Mouse (Mus musculus) liver, adult 2 months (tissue): ENCODE data around the gene Tpgs1.

Source experiments
- CTCF ChIP-seq: fragments of 200-500 bp; IDR thresholded peaks from 2 replicates; pipeline ENCODE4 v1.5.1; 2011; ENCODE audit warnings: low read depth, low read length, control low read depth
- POLR2A ChIP-seq: fragments of 200-500 bp; IDR thresholded peaks from 2 replicates; pipeline ENCODE4 v1.6.1; 2011; ENCODE audit warnings: low read length, control low read depth; ENCODE audit not compliant: insufficient read depth; ENCODE audit errors: extremely low read depth

- TF ChIP-seq CTCF (no peak), POLR2A (no peak)
These were observed 22.9 kb downstream of the Tpgs1 start for GRCm38 (mm10) chr10:79691986-79692548.
